Mouse (Mus musculus): Measurements from ENCODE around the gene Cops9. TPM values are rescaled to one million over a fixed set of nuclear protein-coding genes. Genes with fewer than 3 reads are reported as not detected.
A peak's percentile ranks its signal among the peaks of the same experiment; 100 is the strongest.

Gene Cops9
- 354 and 385 TPM in 2 replicates for polyA plus RNA-seq (2015; fragmentation: Nextera tagmentation; extraction: Ambion mirVana)

DNA sequence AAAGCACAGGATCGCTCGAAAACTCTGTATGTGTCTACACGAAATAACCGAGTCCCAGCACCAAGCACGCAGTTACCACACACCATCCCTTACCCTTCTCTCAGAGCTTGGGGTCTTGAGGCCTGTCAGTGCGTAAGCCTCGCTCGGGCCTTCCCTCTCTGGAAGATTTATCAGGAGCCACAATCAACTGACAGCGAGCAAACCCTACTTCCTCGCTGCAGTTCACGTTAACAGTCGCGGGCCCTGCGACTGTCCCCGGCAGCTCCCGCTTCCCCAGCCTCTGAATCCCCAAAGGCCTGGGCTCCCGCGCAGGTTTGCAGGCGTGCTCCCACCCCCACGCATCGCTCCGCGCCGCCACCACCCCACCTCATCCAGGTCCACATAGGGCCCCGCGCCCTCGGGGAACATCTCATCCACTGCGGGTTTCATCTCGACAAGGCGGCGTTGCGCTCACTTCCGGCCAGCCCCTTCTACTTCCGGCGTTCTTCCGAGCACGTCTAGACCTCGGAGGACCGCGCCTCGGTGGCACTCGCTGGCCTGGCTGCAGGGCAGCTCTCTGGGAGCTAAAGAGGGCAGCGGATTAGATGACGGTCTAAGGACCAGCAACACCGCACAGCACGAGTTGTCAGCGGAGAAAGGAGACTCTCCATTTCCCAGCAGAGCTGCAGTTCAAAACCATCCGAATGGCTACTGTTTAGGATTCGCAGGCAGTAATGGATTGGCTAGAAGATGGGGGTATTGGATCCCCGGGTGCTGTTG is at the start of gene Cops9:
Gene Cops9, minus strand, starts transcription at position 472 of the 759 bp plus-strand sequence.
- peaks cover 16% of the 10 kb centered on the region; the same call in 1 of the 2 replicates for H3K36me3 ChIP-seq
- H3K4me3 ChIP-seq, result peak within 1 kb of the TSS; percentile 99
- peaks cover 20% of the 10 kb centered on the region for H3K4me1 ChIP-seq
- H3K27ac ChIP-seq, result peak within 1 kb of the TSS; percentile 56
- H3K27me3 ChIP-seq, result no peaks in the 10 kb centered on the region; the same call in 1 of the 2 replicates
- H3K4me2 ChIP-seq, result peak within 1 kb of the TSS; percentile 84
- peak; percentile 94 for ATAC-seq (ENCODE audit: borderline replicate concordance, extremely low read depth, low FRiP score, low TSS enrichment)
- WGBS, result 1% methylated on average over 50 of the region's 50 CpGs
- H3K9me3 ChIP-seq, result no peaks in the 10 kb centered on the region
- peak within 1 kb of the TSS; percentile 98 for H3K9ac ChIP-seq

DNA sequence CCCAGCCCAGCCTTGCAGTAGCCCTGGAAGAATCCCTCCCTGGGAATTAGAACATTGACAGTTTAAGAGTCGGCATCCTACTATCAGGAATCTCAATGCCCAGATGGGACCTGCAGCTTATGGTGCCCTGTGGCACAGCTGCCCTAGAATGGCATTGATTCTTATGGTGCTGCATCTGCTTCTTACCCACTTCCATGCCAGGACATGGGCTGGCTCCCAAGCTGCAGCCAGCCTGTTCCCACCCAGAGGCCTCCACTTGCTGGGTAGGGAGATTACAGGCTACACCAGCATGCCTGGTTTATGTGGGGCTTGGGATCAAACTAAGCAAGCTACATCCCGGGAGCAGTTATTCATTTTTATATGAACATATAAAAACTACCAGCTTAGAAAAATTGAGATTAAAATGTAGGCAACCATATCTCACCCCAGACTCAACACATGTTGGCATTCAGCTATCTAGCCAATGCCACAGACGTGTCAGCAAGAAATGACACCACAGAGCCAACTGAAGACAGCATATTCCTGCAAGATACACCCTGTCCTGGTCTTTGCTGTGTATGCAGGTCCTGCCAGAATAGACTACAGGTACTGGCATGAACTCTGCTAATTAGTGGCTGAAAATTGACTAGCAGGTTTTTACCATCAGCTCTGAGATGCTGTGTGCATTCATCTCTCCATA is 49.5 kb upstream of the Cops9 start:
- Histone ChIP-seq H3K4me1 (no peaks in the 10 kb centered on the region), H3K9ac (no peak overlapping the region), H3K4me2 (no peak overlapping the region), H3K4me3 (no peak overlapping the region), H3K27me3 (peaks cover 8% of the 10 kb centered on the region; the same call in 1 of the 2 replicates), H3K36me3 (no peaks in the 10 kb centered on the region), H3K27ac (no peak overlapping the region), H3K9me3 (no peaks in the 10 kb centered on the region)
- ATAC-seq (ENCODE audit: borderline replicate concordance, extremely low read depth, low FRiP score, low TSS enrichment), result no peak
- 83% methylated on average over 3 of the region's 3 CpGs for WGBS

DNA sequence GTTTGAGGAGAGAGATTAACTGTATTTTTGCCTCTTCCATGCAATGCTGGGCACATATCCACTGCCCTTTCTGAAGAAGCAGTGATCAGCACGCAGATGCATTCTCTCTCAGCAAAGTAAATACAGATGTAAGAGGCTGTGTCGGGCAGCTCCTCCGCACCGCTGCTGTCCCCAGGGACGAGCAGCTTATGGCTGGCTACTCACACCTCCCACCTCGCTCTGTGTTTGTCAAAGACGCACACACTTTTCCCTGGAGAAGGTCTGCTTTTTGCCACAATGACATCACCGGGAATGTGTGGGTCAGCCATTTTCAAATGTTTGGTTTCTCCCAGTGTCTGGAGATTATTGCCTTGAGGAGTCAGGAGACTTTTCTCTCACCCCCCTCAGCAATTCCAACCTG is 45.2 kb upstream of the Cops9 start:
- WGBS, result 14% methylated on average over 8 of the region's 8 CpGs
- Histone ChIP-seq H3K27ac (no peak overlapping the region), H3K4me1 (no peaks in the 10 kb centered on the region), H3K4me2 (no peak overlapping the region), H3K9ac (no peak overlapping the region), H3K9me3 (no peaks in the 10 kb centered on the region), H3K27me3 (peaks cover 10% of the 10 kb centered on the region; the same call in 1 of the 2 replicates), H3K36me3 (no peaks in the 10 kb centered on the region), H3K4me3 (no peak overlapping the region)
- ATAC-seq (ENCODE audit: borderline replicate concordance, extremely low read depth, low FRiP score, low TSS enrichment), result no peak

DNA sequence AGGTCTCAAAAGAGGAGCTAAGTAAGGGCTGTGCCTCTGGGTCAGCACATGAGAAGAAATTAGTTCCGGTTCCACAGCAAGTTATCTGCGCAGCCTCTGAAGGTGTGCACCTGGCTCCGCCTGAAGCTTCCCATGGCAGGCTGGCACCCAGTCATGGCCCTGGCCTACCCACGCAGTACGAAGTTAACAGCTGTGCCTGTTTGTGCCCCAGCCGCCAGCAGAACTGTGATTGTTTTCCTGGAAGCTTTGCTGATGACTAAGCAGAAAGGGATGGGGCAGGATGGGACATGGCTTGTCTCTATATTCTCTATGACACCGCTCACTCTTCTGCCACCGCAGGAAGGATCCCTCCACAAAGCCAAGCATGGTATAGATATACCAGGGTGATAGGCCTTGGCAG is 41.4 kb upstream of the Cops9 start:
- H3K27ac ChIP-seq, result no peak overlapping the region

GRCm38 (mm10) chr1:92680668-92681603 is 39.2 kb upstream of the Cops9 start:
- Histone ChIP-seq H3K9ac (no peak overlapping the region), H3K4me2 (no peak overlapping the region), H3K9me3 (no peaks in the 10 kb centered on the region), H3K4me1 (no peaks in the 10 kb centered on the region), H3K27me3 (no peaks in the 10 kb centered on the region), H3K4me3 (no peak overlapping the region), H3K27ac (no peak overlapping the region), H3K36me3 (no peaks in the 10 kb centered on the region)
- 32% methylated on average over 16 of the region's 16 CpGs for WGBS
- no peak for ATAC-seq (ENCODE audit: borderline replicate concordance, extremely low read depth, low FRiP score, low TSS enrichment)

More for the DNA sequence above, 41.4 kb upstream of the Cops9 start:
- WGBS, result 88% methylated on average over 8 of the region's 8 CpGs
- no peaks in the 10 kb centered on the region for H3K36me3 ChIP-seq
- H3K4me1 ChIP-seq, result no peaks in the 10 kb centered on the region
- no peaks in the 10 kb centered on the region for H3K9me3 ChIP-seq
- no peak for ATAC-seq (ENCODE audit: borderline replicate concordance, extremely low read depth, low FRiP score, low TSS enrichment)
- H3K9ac ChIP-seq, result no peak overlapping the region
- H3K4me3 ChIP-seq, result no peak overlapping the region
- H3K4me2 ChIP-seq, result no peak overlapping the region
- peaks cover 10% of the 10 kb centered on the region; the same call in 1 of the 2 replicates for H3K27me3 ChIP-seq

- Histone ChIP-seq H3K4me3 (no peak overlapping the region), H3K27me3 (no peaks in the 10 kb centered on the region), H3K4me1 (no peaks in the 10 kb centered on the region), H3K27ac (no peak overlapping the region), H3K4me2 (no peak overlapping the region), H3K36me3 (no peaks in the 10 kb centered on the region), H3K9ac (no peak overlapping the region), H3K9me3 (no peaks in the 10 kb centered on the region)
- WGBS, result 80% methylated on average over 5 of the region's 5 CpGs
- no peak for ATAC-seq (ENCODE audit: borderline replicate concordance, extremely low read depth, low FRiP score, low TSS enrichment)
Measured at GRCm38 (mm10) chr1:92678757-92679156, 37.0 kb upstream of the Cops9 start.

DNA sequence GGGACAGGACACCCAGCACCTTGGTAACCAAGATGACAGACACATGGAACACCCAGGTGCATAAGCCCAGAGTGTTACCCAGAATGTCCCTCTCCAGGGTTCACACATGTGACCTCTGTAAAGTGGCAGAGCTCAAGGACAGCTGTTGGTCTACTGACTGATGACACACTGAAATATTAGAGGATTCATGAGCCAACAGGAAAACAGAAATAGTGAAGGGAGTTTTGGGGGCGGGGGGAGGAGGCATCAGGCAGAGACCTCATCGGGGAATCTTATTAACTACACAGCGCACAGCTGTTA is 34.8 kb upstream of the Cops9 start:
- WGBS, result 66% methylated on average over 3 of the region's 3 CpGs

DNA sequence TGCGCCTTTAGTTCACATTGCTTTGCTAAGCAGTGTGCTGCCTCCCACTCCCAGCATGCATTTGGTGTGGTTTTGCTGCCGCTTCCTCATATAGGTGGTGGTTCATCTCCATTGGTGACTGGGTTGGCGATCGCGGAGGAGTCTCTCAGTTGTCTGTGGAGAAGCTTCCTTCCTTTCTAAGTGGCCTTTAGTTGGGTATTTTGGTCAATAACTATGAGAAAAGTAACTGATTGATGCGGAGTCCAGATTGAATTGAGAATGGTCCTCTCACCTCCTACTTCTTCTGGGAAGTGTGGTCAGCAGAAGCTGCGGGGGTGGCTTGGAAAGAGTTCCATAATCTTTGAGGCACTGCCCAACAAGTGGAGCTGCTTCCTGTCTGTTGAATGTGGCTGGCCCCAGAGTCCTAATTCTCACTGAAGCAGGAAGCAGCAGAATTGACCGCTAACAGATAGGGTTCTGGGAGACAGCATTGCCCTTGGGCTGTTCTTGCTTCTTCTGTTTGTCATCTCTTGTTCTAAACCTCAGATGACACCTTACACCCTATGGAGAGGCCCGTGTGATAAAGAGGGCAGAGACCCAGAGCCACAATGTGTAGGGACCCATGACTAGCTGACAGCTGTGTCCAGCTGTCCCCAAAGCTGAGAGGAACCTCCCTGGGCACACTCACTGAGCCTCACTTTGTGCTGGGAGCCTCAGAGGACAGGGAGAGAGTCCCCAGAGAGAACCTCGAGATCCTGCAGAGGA is 34.3 kb upstream of the Cops9 start:
- ATAC-seq (ENCODE audit: borderline replicate concordance, extremely low read depth, low FRiP score, low TSS enrichment), result peak; percentile 57; the same call in 1 of the 2 replicates
- H3K4me3 ChIP-seq, result no peak overlapping the region
- no peak overlapping the region for H3K27ac ChIP-seq
- no peak overlapping the region for H3K4me2 ChIP-seq
- no peaks in the 10 kb centered on the region for H3K4me1 ChIP-seq
- H3K9ac ChIP-seq, result no peak overlapping the region
- H3K27me3 ChIP-seq, result no peaks in the 10 kb centered on the region
- 59% methylated on average over 10 of the region's 10 CpGs for WGBS
- H3K9me3 ChIP-seq, result no peaks in the 10 kb centered on the region
- no peaks in the 10 kb centered on the region for H3K36me3 ChIP-seq

More for the DNA sequence above, 34.8 kb upstream of the Cops9 start:
- H3K4me1 ChIP-seq, result no peaks in the 10 kb centered on the region
- no peaks in the 10 kb centered on the region for H3K27me3 ChIP-seq
- H3K27ac ChIP-seq, result no peak overlapping the region
- H3K9ac ChIP-seq, result no peak overlapping the region
- H3K9me3 ChIP-seq, result no peaks in the 10 kb centered on the region
- no peak overlapping the region for H3K4me2 ChIP-seq
- H3K4me3 ChIP-seq, result no peak overlapping the region
- no peaks in the 10 kb centered on the region for H3K36me3 ChIP-seq
- ATAC-seq (ENCODE audit: borderline replicate concordance, extremely low read depth, low FRiP score, low TSS enrichment), result peak; percentile 52; the same call in 1 of the 2 replicates

DNA sequence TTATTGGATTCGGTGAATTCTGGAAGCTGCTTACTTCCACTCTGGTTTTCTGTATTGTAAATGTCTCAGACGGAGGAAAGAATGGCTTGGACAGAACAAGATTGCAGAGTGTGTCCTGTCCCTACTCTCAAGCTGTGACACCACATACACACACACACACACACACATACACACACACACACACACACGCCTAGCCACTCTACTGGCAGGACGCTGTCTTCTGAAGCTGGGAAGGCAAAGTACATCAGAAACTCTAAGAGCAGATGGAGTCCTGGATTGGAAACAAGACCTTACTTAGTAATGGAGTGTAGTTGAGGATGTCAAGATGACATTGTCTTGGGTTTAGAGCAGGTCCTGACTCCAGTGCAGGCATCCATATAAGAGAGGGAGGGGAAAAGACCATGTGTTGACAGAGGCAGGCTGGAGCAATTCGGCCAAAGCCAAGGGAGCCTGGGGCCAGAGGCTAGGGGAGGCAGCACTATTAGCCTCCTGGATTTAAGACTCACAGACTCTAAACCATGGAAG is 31.5 kb upstream of the Cops9 start:
- WGBS, result 75% methylated on average over 5 of the region's 5 CpGs
- Histone ChIP-seq H3K27me3 (no peaks in the 10 kb centered on the region), H3K4me1 (no peaks in the 10 kb centered on the region), H3K4me3 (no peak overlapping the region), H3K27ac (no peak overlapping the region), H3K4me2 (no peak overlapping the region), H3K9ac (no peak overlapping the region), H3K36me3 (no peaks in the 10 kb centered on the region), H3K9me3 (no peaks in the 10 kb centered on the region)
- no peak for ATAC-seq (ENCODE audit: borderline replicate concordance, extremely low read depth, low FRiP score, low TSS enrichment)

GRCm38 (mm10) chr1:92671326-92671725 is 29.5 kb upstream of the Cops9 start:
- 70% methylated on average over 4 of the region's 4 CpGs for WGBS
- Histone ChIP-seq H3K9ac (no peak overlapping the region), H3K4me2 (no peak overlapping the region), H3K27me3 (no peaks in the 10 kb centered on the region), H3K4me1 (no peaks in the 10 kb centered on the region), H3K4me3 (no peak overlapping the region), H3K9me3 (no peaks in the 10 kb centered on the region), H3K36me3 (no peaks in the 10 kb centered on the region), H3K27ac (no peak overlapping the region)
- ATAC-seq (ENCODE audit: borderline replicate concordance, extremely low read depth, low FRiP score, low TSS enrichment), result no peak

- no peak overlapping the region for H3K4me3 ChIP-seq
- no peaks in the 10 kb centered on the region for H3K36me3 ChIP-seq
- H3K4me2 ChIP-seq, result no peak overlapping the region
- H3K9ac ChIP-seq, result no peak overlapping the region
- no peaks in the 10 kb centered on the region for H3K4me1 ChIP-seq
- no peaks in the 10 kb centered on the region for H3K27me3 ChIP-seq
- no peak for ATAC-seq (ENCODE audit: borderline replicate concordance, extremely low read depth, low FRiP score, low TSS enrichment)
- no peak overlapping the region for H3K27ac ChIP-seq
- no peaks in the 10 kb centered on the region for H3K9me3 ChIP-seq
- 86% methylated on average over 3 of the region's 3 CpGs for WGBS
Measured at GRCm38 (mm10) chr1:92669430-92669829, 27.6 kb upstream of the Cops9 start.
